Mouse (Mus musculus): Measurements from ENCODE around the gene Vps54.
"Not testable (repeated sequence)": the region's sequence is repeated elsewhere in the genome, so short reads cannot be mapped to it uniquely, and the experiment has no call there.

Vps54 gene

DNA sequence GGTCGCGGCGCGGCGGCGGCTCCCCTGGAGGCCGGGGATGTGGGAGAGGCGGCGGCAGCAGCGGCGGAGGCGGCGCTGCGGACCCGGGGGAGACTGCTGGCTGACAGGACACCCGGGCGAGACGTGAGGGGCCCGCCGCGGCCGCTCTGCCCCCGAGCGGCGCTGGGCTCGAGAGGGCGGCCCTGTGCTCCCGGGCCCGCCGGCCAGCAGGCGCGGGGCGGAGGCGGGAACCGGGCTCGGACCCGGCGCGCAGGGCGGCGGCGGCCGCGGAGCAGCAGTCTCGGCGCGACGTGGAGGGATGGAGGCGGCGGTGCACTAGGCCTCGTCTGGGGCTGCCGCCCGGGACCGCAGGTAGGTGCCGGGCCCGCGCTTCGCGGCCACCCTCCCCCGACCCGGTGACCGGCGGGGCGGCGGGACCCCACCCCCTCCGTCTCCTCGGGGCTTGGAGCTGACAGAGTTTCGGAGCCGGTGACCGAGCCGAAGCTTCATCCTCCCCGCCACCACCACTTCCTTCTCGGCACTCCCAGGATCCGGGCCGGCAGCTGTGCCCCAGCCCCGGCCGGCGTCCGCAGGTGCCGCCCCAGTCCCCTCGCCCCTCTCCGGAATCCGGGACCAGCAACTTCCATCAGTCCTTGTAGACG, at the start of gene Vps54:
TSS of gene Vps54 (plus strand) at position 261 of the 641 bp plus-strand sequence.
- in situ Hi-C loops (cut with MboI, MseI): no loop called here

GRCm38 (mm10) chr11:21191821-21192220, 47.3 kb upstream of the Vps54 start:
- in situ Hi-C loops (cut with MboI, MseI): not testable (repeated sequence)

DNA sequence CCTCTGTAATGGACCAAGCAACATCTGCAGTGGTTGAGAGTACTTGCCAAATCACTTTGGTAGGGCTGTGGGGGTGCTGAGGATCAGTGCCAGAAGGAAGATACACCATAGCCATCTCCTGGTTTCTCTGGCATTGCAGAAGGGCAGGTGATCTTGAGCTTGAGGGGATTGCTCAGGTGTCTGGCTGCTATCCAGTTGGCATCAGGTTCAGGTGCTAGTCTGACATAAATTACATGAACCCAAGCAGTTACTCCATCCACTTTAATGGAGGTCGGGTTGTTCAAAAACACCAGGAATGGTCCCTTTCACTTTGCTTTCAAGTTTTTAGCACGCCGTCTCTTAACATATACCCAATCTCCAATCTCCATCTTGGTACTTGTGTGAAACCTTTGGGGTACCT, 44.2 kb upstream of the Vps54 start:
- in situ Hi-C loops (cut with MboI, MseI): no loop called here

GRCm38 (mm10) chr11:21209046-21209445, 30.0 kb upstream of the Vps54 start:
- in situ Hi-C loops (cut with MboI, MseI): no loop called here

- in situ Hi-C loops (cut with MboI, MseI): not testable (repeated sequence)
These were observed 29.4 kb upstream of the Vps54 start for GRCm38 (mm10) chr11:21209701-21210100.

DNA sequence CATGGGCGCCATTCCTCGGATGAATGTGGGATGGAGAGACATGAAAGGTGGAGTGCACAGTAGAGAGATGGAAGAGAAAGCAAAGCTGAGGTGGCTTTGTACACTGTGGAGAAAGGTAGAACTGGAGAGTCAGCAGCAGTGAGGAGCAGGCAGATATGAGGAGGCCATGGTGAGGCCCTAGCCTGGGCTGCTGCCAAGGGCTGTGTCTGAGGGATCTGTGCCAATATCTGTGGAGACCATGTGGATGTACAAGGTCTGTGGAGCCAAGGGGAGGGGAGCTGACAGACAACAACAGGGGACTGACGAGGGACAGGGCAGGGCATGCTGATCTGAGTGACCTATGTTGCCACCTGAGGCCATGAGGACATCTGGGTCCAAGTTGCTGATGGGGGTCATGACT, 21.7 kb upstream of the Vps54 start:
- in situ Hi-C loops (cut with MboI, MseI): no loop called here

GRCm38 (mm10) chr11:21219281-21219680, 19.8 kb upstream of the Vps54 start:
- in situ Hi-C loops (cut with MboI, MseI): no loop called here

- in situ Hi-C loops (cut with MboI, MseI): loop anchor here (5.0 kb wide), 1 partner anchor 108 kb away; no protein-coding TSS in a partner anchor
These were observed 19.1 kb upstream of the Vps54 start for GRCm38 (mm10) chr11:21219851-21220587.

- in situ Hi-C loops (cut with MboI, MseI): loop anchor here (5.0 kb wide), 1 partner anchor 108 kb away; no protein-coding TSS in a partner anchor
These were observed 18.3 kb upstream of the Vps54 start for GRCm38 (mm10) chr11:21220754-21221153.

GRCm38 (mm10) chr11:21221396-21221795, 17.7 kb upstream of the Vps54 start:
- in situ Hi-C loops (cut with MboI, MseI): loop anchor here (5.0 kb wide), 1 partner anchor 109 kb away; no protein-coding TSS in a partner anchor

DNA sequence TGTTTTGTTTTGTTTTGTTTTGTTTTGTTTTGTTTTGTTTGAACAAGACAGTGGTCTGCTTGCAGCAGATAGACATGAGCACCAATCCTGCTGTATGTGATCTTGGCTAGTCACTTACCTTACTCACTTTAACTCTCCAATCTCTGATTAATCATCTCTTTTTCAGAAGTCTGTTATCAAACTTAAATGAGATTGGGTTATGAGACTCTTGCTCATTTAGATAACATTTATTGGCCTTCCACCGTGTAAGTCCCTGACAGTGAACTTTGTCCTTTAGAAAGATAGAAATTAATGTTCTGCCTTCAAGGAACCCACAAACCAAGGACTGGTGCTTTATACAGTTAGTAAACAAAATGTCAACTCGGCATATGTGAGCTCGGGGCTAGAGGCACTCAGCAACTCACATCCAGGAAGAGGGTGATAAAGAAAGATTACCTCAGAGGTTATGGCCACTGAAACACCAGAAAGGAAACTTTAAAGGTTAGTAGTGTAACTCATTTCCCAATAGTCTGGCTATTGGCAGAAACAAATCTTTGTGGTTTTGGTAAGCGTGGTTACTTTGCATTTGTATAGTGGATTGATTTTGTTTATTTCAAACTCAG, 16.4 kb upstream of the Vps54 start:
- in situ Hi-C loops (cut with MboI, MseI): loop anchor here (5.0 kb wide), 1 partner anchor 110 kb away; no protein-coding TSS in a partner anchor

DNA sequence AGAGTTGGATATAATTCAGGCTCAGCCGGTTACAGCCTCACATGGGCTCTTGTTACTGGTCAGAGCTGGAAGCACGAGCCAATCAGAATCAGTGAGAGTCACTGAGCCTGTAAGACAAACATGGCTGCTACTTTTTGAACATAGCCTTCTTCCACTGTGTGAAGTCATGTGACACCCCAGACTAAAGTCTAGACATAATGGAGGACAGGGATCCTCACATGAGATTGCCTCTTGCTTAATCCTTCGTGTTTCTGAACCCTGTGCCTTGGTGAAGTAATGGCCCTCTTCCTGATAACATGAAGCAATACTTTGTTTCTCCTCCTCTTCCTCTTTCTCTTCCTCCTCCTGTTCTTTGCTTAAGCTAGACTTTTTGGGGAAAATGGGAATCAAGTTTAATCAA, 15.5 kb upstream of the Vps54 start:
- in situ Hi-C loops (cut with MboI, MseI): loop anchor here (5.0 kb wide), 1 partner anchor 111 kb away; no protein-coding TSS in a partner anchor

DNA sequence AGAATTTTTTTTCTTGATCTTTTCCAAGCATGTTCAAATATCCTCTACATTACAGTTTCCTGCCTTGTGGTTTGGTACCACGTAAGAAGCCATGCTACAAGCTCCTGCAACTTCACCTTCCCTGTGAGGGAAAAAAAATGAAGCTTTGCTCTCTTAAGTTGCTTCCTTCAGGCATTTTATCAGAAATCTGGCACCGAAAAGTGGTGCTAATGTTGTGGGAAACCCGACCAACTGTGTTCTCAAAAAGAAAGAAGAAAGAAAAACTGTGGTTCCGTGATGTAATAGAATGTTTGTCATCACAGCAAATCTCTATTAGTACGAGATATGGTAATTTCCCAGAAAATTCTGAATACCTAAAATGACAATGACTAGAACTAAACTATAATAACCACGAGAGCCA, 15.0 kb upstream of the Vps54 start:
- in situ Hi-C loops (cut with MboI, MseI): loop anchor here (5.0 kb wide), 1 partner anchor 112 kb away; no protein-coding TSS in a partner anchor

GRCm38 (mm10) chr11:21224446-21224845, 14.6 kb upstream of the Vps54 start:
- in situ Hi-C loops (cut with MboI, MseI): loop anchor here (5.0 kb wide), 1 partner anchor 112 kb away; no protein-coding TSS in a partner anchor

DNA sequence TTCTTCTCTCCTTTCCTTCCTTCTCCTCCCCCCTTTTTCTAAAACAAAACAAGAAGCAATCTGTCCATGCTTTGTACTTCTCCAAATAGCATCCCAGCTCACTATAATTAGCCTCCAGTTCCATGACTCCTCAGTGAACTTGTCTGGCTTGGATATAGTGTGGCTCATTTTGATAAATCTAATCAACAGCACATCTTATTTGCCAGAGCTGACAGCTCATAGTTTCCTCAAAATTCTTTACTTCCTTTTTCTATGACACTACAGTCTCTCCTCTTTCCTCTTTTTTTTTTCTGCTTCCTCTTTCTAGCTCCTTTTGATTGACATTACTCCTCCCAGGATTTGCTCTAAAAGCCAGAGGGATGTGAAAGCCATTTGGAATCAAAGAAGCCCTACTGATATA, 14.1 kb upstream of the Vps54 start:
- in situ Hi-C loops (cut with MboI, MseI): loop anchor here (5.0 kb wide), 1 partner anchor 113 kb away; no protein-coding TSS in a partner anchor

DNA sequence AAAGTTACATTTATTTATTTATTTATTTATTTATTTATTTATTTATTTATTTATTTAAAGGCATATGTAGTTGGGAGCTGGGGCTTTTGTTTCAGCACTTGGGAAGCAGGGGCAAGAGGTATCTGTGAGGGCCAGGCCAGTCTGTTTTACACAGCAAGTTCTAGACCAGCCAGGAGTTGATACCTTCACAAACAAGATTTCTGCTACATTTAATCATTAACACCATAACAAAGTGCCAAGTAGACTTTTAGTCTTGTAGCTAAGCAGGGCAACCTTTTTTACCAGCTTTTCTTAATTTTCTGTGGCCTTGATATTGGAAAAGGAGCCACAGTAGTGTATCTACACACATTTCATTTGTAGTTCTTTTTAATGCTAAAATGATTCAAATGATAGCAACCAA, 3.7 kb upstream of the Vps54 start:
- in situ Hi-C loops (cut with MboI, MseI): no loop called here

GRCm38 (mm10) chr11:21235821-21236220, 3.3 kb upstream of the Vps54 start:
- in situ Hi-C loops (cut with MboI, MseI): no loop called here

- in situ Hi-C loops (cut with MboI, MseI): no loop called here
These were observed 2.1 kb upstream of the Vps54 start for GRCm38 (mm10) chr11:21236996-21237395.

DNA sequence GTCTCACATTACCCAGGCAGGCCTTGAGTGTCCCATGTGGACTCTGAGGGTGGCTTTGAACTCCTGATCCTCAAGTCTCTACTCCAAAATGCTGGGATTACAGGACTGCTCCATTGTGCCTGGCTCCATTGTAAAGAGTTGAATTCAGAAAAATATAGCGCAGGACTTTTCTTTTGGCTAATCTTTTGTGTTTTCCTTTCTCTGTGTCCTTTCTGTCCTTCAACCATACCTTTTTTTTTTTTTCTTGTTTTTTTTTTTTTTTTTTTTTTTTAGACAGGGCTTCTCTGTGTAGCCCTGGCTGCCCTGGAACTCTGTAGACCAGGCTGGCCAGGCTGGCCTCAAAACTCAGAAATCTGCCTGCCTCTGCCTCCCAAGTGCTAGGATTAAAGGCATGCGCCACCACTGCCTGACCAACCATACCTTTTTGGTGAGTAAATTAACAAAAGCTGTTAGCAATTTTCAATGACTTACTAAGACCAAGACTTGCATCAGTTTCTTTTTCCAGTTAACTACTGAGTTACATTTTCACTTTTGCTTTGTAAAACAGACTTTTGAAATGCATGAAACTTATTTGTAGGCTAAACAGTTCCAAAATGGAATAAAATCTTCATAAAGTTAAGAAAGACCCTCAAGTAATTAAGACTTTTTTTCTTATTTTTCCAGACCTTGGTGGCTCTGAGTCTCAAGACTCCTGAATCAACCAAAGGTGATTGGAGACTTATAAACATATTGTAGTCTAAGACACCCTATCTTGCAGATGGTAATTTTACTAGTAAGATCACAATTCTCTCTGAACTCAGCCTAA, 1.4 kb upstream of the Vps54 start:
- in situ Hi-C loops (cut with MboI, MseI): no loop called here

DNA sequence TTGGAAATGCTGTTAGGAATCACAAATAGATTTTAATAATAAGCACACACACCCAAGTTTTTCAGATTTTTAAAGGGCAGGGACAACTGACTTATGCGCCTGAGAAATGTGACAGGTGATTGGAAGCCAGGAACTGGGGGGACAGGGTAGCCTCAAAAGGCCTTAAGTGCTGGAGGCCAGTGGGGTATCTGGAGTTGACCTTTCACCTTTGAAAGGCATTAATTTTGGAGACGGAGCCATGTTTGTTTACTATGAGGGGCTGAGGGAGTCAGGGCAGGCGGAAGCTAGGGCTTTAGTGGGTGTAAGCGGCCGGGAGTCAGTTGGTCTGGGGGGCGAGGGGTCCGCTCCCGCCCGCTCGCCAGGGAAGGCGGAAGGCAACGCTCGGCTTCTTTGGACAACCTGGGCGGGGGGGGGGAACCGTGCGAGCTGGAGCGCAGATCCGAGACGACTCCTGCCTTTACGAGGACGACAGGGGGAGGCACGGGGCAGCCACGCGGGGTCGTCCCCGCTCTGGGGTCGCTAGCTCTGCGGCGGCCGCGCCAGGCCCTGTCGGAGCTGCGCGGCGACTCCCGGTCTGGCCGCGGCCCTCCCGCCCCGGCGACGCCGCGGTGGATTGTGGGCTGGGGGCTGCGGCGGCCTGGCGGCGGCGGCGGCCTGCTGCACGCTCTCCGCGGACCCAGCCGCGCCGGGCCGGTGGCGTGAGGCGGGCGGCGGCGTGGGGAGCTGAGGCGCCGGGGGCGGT, 631 bp upstream of the Vps54 start:
- in situ Hi-C loops (cut with MboI, MseI): no loop called here

All from T-helper 2 cell (primary cell).